Mouse (Mus musculus) midbrain, postnatal 0 days (tissue): ENCODE measurements around the gene Crhr1. TPM values are rescaled to one million over a fixed set of nuclear protein-coding genes. Genes with fewer than 3 reads are reported as not detected.

ENCODE experiments used
- ATAC-seq: fragments of 200-750 bp; cut with Nextera tagmentation; 2 replicates; pipeline ENCODE4 v1.8.0; 2017; ENCODE audit warnings: moderate number of reproducible peaks, mild to moderate bottlenecking, moderate TSS enrichment, moderate library complexity; ENCODE audit not compliant: low FRiP score
- DNase-seq: peaks from one replicate; pipeline ENCODE4 v3.0.0-alpha.2; 2015; ENCODE audit warnings: low spot score
- H3K27ac ChIP-seq: fragments of 300-500 bp; sonication (generic); 2 replicates; pipeline ENCODE4 v1.5.1; 2014; ENCODE audit warnings: low read depth, mild to moderate bottlenecking, low read length, mixed read lengths
- H3K27me3 ChIP-seq: fragments of 300-500 bp; sonication (generic); 2 replicates; pipeline ENCODE4 v1.6.1; 2014; ENCODE audit warnings: low read length, control low read depth, mixed read lengths; ENCODE audit not compliant: insufficient read depth
- H3K36me3 ChIP-seq: fragments of 300-500 bp; sonication (generic); 2 replicates; pipeline ENCODE4 v1.6.1; 2014; ENCODE audit warnings: low read length, control low read depth, mixed read lengths; ENCODE audit not compliant: insufficient read depth
- H3K4me1 ChIP-seq: fragments of 300-500 bp; sonication (generic); 2 replicates; pipeline ENCODE4 v1.6.1; 2014; ENCODE audit warnings: mild to moderate bottlenecking, control low read depth, antibody characterized with exemption, low read length, mixed read lengths; ENCODE audit not compliant: insufficient read depth
- H3K4me2 ChIP-seq: fragments of 300-500 bp; sonication (generic); 2 replicates; pipeline ENCODE4 v1.6.1; 2014; ENCODE audit warnings: low read depth, mild to moderate bottlenecking, low read length, mixed read lengths; ENCODE audit not compliant: poor library complexity, severe bottlenecking
- H3K4me3 ChIP-seq: fragments of 300-500 bp; sonication (generic); 2 replicates; pipeline ENCODE4 v1.5.1; 2014; ENCODE audit warnings: low read depth, mild to moderate bottlenecking, low read length, moderate library complexity
- H3K9ac ChIP-seq: fragments of 300-500 bp; sonication (generic); replicated peaks from 2 replicates; pipeline ENCODE4 v1.6.1; 2014; ENCODE audit warnings: mild to moderate bottlenecking, low read length, moderate library complexity, mixed read lengths; ENCODE audit not compliant: poor library complexity, severe bottlenecking
- H3K9me3 ChIP-seq: fragments of 300-500 bp; sonication (generic); 2 replicates; pipeline ENCODE4 v1.6.1; 2016; ENCODE audit warnings: low read length, control low read depth
- CTCF ChIP-seq: IDR thresholded peaks from 2 replicates; pipeline ENCODE4 v1.5.1; 2016; ENCODE audit warnings: antibody characterized with exemption, mild to moderate bottlenecking
- WGBS: fragments of 180-500 bp; shearing (Covaris S2); extraction: QIAGEN DNeasy Blood & Tissue Kit; methylation state at CpG from one replicate; pipeline ENCODE4 v1.1.7; 2014; 5-methylcytosine and 5-hydroxymethylcytosine counted together
- polyA plus RNA-seq: library from polyadenylated mRNA; unstranded; fragments of >200 nt; fragmentation: Nextera tagmentation; extraction: Ambion mirVana; gene quantifications from 2 replicates; pipeline ENCODE4 v1.2.1, GENCODE M21; 2015
- total RNA-seq: library from RNA; depleted of rRNA; stranded (reverse); fragments of >200 nt; gene quantifications from 2 replicates; pipeline ENCODE4 v1.2.3, GENCODE M21; 2014; rRNA removed

Gene Crhr1
- total RNA-seq (26.5 and 28.0 TPM in 2 replicates), polyA plus RNA-seq (7.2 and 9.4 TPM in 2 replicates)

DNA sequence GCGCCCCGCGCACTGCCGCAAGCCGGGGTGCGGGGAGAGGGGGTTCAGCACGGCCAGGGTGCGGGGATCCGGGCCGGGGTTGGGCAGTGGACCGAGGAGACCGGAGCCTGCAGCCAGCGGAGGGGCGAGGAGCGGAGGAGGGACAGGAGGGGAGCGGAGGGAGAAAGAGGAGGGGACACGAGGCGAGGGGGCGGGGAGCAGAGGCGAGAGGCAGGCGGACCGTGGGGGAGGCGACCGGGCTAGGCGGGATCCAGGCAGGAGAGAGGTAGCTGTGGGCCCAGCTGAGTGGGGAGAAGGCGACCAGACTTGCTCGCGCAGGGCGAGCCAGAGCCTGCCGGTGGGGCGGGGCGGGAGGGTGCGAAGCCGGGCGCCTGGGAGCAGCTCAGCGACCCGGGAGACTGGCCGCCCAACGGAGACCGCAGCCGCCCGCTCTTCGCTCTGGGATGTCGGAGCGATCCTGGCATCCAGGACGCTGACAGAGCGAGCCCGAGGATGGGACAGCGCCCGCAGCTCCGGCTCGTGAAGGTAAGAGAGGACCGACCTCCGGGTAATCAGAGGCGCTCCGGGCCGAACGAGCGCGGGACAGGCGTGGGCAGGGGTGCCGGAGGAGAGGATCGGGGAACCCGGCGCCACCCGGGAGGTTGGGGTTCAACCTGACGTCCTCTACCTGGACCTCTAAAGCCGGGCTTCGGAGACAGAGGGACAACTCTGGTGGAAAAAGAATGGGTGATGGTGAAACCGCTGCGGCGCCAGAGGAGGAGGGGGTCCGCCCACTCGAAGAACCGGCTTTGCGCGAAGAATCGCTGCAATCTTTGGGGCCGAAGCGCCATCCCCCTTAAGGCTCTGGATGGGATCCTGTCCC, at the start of gene Crhr1:
Gene Crhr1 (plus strand): TSS at position 276 of the 862 bp plus-strand sequence.
- Histone ChIP-seq H3K4me3 (peak within 1 kb of the TSS; percentile 76), H3K27me3 (peaks cover 7% of the 10 kb centered on the region; the same call in 1 of the 2 replicates), H3K4me2 (peak within 1 kb of the TSS; percentile 94), H3K27ac (peak within 1 kb of the TSS; percentile 62; the same call in 1 of the 2 replicates), H3K4me1 (0 out of 2 replicates have a peak, but pooled peaks cover 3% of the 10 kb centered on the region), H3K36me3 (no peaks in the 10 kb centered on the region), H3K9ac (peak within 1 kb of the TSS; percentile 83), H3K9me3 (no peaks in the 10 kb centered on the region)
- 2% methylated on average over 76 of the region's 80 CpGs for WGBS
- ATAC-seq (peak; percentile 42; the same call in 1 of the 2 replicates), DNase-seq (peak; percentile 52)
- no peak for TF ChIP-seq CTCF

DNA sequence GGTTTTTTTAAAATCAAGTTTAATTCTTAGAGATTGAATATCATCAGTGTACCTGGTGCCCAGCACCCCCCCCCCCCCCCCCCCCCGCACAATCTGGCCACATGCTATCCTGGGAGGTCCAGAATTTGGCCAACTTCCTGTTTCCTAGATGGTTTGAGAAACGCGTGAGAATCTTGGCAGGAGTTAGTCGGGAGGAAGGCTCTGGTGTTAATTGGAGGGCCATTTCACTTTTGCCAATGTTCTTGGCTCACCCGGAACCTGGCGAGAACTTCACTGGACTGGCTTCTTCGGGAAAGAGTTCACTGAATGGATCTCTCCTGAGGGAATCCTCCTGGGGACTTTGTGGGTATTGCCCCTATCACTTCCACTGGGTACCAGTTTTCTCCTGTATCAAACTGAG, 49.4 kb upstream of the Crhr1 start:
- no peak for ATAC-seq
- WGBS = 84% methylated on average over 7 of the region's 7 CpGs

DNA sequence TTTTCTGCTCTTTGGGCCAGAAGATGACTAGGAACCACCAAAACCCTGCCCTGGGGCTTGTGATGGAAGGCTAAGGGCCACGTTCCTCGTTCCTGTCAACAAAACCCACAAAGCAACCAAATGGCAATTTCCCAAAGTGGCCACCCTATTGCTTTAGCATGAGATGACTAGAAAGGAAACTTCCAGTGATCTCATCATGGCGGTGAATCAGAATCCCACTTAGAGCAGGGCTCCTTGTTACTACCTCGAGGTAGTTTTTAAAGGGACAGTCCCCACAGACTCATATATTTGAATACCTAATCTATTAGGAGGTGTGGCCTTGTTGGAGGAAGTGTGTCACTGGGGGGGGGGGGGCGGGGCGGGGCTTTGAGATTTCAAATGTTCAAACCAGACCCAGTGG, 48.9 kb upstream of the Crhr1 start:
- 81% methylated on average over 6 of the region's 6 CpGs for WGBS
- Histone ChIP-seq H3K36me3 (no peaks in the 10 kb centered on the region), H3K4me3 (no peak overlapping the region), H3K4me1 (no peaks in the 10 kb centered on the region; the same call in 1 of the 2 replicates), H3K4me2 (no peak overlapping the region), H3K27ac (no peak overlapping the region), H3K27me3 (no peaks in the 10 kb centered on the region), H3K9me3 (no peaks in the 10 kb centered on the region), H3K9ac (no peak overlapping the region)
- TF ChIP-seq CTCF = no peak
- DNase-seq (no peak), ATAC-seq (no peak)

More for the DNA sequence above, 49.4 kb upstream of the Crhr1 start:
- TF ChIP-seq CTCF = no peak
- Histone ChIP-seq H3K9ac (no peak overlapping the region), H3K27me3 (no peaks in the 10 kb centered on the region), H3K4me1 (no peaks in the 10 kb centered on the region; the same call in 1 of the 2 replicates), H3K4me2 (no peak overlapping the region), H3K27ac (no peak overlapping the region), H3K36me3 (no peaks in the 10 kb centered on the region), H3K9me3 (no peaks in the 10 kb centered on the region), H3K4me3 (no peak overlapping the region)
- no peak for DNase-seq

DNA sequence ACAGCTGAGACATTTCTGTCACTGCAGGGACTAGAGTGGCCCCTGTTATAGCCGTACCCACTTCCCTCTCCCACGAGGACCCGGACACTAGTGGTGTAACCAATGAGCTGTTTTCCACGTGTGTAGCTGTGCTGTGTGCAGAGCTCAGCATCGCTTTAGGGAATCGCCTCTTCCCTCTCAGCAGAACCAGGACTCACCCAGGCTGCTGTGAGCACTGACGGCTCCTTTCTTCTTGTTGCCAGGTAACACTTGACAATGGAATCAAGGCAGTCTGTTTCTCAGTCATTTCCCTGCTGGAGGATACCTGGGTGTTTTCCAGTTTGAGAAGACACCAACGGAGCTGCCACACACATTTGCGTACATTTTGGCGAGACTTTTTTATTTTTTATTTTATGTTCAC, 44.1 kb upstream of the Crhr1 start:
- H3K4me2 ChIP-seq = no peak overlapping the region
- no peak overlapping the region for H3K27ac ChIP-seq
- DNase-seq (peak; percentile 36), ATAC-seq (peak; percentile 47; the same call in 1 of the 2 replicates)
- 24% methylated on average over 10 of the region's 10 CpGs for WGBS
- no peak overlapping the region for H3K4me3 ChIP-seq
- no peaks in the 10 kb centered on the region for H3K36me3 ChIP-seq
- no peak overlapping the region for H3K9ac ChIP-seq
- no peaks in the 10 kb centered on the region for H3K9me3 ChIP-seq
- H3K27me3 ChIP-seq = no peaks in the 10 kb centered on the region
- no peaks in the 10 kb centered on the region; the same call in 1 of the 2 replicates for H3K4me1 ChIP-seq
- no peak for TF ChIP-seq CTCF

DNA sequence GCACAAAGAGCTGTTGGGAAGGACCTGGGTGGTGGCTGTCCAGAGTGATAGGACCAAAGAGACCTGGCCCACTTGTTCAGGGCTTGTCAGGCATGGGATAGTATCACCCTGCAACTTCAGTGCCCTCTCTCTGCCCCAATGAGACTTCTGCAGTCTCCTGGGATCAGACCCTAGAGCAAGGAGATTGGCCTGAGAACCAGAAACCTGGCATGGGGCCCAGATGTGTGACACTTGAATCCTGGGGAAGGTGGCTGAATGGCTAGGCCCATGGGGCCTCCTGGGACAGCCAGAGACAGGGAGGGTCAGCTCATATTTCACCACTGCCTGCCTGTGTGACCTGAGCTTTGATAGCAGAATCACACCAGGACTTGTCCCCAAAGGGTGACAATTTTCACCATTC, 41.9 kb upstream of the Crhr1 start:
- no peak overlapping the region for H3K9ac ChIP-seq
- H3K4me1 ChIP-seq = no peaks in the 10 kb centered on the region; the same call in 1 of the 2 replicates
- H3K4me2 ChIP-seq = no peak overlapping the region
- no peak for DNase-seq
- no peak overlapping the region for H3K4me3 ChIP-seq
- ATAC-seq = no peak
- H3K36me3 ChIP-seq = no peaks in the 10 kb centered on the region
- no peaks in the 10 kb centered on the region for H3K9me3 ChIP-seq
- H3K27me3 ChIP-seq = no peaks in the 10 kb centered on the region
- no peak overlapping the region for H3K27ac ChIP-seq
- no peak for TF ChIP-seq CTCF

DNA sequence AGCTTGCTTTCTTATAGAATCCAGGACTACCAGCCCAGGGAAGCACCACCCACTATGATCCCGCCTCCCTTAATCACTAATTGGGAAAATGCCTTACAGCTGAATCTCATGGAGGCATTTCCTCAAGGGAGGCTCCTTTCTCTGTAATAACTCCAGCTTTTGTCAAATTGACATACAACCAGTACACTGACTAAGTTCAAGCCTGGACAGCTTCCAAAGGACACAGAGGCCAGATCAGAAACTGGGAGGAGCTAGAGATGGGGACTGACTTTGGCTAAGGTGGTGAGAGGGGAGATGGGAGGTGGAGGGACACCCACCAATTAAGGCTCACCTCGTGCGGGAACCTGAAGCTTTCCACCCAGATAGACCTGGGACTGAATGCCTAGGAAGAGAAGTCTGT, 37.5 kb upstream of the Crhr1 start:
- Histone ChIP-seq H3K9me3 (no peaks in the 10 kb centered on the region), H3K36me3 (no peaks in the 10 kb centered on the region), H3K27ac (no peak overlapping the region), H3K27me3 (no peaks in the 10 kb centered on the region), H3K4me3 (no peak overlapping the region), H3K4me2 (no peak overlapping the region), H3K4me1 (no peaks in the 10 kb centered on the region), H3K9ac (no peak overlapping the region)
- no peak for TF ChIP-seq CTCF
- ATAC-seq (no peak), DNase-seq (no peak)
- 68% methylated on average over 3 of the region's 3 CpGs for WGBS
